Mouse (Mus musculus) left cerebral cortex, adult 11 months (tissue): ENCODE data around the gene Dusp14.

Experiments
- DNase-seq: peaks from one replicate; pipeline ENCODE4 v3.0.0; 2022; ENCODE audit warnings: low spot score

Gene Dusp14

DNA sequence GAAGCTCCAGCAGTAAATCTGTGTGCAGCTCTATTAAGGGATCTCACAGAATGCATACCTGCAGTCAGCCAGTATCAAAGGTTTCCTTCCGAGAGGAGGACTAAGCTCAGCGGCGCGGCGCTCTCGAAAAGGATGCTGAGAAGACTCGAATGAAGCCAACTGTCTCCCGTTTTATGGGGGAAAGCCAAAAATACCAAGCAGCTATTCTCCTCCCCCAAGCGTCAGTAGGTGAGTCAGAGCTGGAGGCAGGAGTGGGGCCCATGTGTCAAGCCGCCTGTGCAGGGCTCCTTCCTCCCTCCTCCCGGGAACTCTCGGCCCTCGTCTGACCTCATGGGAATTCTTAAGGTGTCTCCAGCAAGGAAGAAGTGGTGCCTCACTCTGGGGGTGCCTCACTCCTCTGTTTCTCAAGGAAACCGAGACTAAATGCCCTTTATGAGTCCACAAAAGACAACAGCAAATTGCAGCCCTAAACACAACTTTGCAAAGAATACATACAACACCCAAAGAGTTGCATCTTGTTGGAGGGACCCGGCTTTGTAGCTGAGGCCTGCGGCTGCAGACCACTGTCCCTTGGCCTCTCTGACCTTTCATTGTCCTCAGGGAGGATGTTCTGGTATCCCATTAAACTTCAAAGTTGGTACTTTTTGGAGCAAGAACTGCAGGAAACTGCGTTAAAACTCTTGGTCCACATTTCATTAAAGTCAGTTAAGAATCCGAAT lies 2.0 kb downstream of the Dusp14 start:
- peak; percentile 71 for DNase-seq

DNA sequence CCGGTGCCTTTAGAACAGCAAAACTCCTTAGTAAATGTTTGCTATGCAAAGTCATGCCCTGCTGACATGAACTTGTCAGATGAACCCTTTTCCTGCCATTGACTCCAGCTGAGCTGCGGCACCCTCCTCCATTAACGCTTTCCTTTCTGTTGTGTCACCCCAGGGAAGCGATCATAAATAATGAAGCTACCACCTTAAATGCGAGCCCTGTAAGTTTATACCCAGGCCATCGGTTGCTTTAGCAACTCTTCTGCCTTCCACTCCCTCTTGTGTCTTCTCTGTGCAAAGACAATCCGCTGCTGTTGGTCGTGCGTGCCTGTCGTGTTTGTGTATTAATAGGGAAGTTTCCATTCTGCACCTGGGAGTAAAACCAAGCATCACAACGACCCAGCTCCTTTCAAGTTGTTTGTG lies 3.0 kb downstream of the Dusp14 start:
- DNase-seq: no peak

DNA sequence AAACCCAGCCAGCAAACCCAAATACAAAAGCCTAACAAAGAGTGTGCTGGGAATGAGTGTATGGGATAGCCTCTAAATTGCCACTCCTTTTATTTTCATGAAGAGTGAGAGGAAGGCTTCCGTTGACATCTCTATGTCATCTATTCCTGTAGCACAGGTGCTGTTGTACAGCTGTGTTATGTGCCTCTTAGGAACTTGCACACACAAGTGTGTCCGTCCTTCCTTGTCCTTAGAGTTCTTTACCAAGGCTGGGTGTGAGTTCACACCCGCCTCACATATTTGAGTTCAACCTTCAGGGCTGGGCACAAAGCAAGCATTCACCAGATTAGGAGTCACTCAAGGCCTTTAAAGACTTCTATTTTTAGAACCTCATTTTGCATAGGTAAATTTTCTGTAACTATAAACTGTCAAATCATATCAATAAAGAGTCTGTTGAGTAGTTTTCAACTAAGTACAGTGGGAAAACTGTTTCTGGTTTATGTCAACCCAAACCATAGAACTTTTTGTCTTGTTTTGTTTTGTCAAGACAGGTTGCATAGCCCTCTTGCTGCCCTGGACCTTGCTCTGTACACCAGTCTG lies 5.3 kb downstream of the Dusp14 start:
- DNase-seq: no peak

DNA sequence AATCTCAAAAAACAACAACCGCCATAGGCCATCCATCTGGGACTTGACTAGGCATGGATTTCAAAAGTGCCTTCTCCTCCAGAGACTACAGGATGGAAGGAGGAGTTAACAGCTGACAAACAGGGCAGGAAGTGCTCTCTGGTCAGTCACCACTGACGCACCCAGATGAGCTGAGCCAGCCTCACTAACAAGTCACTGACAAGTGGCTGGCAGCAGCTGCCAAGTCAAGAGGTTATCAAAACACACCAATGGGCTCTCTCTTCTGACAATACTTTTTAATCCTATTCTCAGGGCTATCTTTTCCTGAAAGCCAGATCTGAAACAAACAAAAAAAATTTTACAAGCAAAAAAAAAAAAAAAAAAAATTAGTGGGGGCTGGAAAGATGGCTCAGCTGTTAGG lies 6.3 kb downstream of the Dusp14 start:
- no peak for DNase-seq

DNA sequence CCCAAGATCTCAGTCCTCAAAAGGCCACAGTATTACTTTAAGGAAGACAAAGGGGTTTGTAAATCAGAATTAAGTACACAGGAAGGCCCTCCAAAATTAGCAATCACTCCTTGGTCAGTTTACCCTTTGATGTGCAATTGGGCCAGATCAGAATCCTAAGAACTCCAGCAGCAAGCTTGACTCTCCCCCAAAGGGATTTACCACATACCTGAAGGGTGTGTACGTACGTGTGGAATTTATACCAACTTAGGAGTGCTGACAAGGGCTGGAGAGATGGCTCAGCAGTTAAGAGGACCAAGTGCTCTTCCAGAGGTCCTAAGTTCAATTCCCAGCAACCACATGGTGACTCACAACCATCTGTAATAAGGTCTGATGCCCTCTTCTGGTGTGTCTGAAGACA lies 7.2 kb downstream of the Dusp14 start:
- no peak for DNase-seq

DNA sequence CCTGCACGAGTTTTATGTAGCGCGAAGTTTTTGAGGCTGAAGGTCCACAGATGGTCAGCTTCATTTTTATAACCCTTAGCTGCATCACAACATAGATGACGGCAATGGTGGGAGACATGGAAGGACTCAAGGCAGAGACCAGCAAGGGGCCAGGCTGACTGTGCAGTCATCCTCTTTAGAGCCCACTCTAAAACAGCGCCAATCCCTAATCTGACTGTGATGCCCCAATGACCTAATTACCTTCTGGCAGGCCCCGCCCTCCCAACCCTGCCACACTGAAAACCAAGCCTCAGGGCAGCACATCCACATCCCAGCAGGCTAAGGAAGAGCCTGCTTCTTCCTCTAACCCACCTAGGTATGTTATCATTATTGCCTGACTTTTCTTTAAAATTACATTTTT lies 8.4 kb downstream of the Dusp14 start:
- DNase-seq: no peak

DNA sequence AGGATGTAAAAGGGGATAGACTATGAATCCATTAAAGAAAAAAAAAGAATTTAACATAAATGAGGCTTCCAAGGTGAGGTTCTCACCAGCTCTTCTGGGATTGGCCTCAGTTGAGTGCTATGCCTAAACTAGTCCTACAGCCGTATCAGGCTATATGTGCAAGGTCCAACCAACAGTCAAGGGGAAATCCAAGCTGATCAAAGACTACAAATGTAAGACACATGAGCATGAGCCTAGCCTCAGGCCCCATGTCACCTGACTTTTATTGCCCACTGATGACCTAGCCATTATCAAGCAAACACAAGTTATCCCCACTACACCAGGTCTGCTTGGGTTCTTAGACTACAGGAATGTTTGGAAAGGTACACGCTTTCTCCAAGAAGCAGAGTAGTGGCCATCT lies 9.3 kb downstream of the Dusp14 start:
- DNase-seq: no peak

DNA sequence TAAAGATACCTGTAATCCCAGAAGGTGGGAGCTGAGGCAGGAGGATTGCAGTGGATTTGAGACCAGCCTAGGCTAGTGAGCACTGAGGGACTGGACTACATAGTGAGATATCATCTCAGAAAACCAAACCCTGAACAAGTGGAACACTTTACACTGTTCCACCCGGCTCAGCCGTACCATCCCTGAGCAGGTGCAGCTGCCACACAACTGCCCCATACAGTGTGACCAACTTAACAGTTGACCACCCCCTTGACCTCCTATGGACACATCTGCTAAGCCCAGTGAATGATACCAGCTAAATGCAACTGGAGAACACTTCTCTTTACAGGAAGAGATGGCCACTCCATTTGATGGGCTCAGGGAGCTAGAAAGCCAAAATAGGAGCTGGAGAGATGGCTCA lies 11.6 kb downstream of the Dusp14 start:
- DNase-seq: no peak

DNA sequence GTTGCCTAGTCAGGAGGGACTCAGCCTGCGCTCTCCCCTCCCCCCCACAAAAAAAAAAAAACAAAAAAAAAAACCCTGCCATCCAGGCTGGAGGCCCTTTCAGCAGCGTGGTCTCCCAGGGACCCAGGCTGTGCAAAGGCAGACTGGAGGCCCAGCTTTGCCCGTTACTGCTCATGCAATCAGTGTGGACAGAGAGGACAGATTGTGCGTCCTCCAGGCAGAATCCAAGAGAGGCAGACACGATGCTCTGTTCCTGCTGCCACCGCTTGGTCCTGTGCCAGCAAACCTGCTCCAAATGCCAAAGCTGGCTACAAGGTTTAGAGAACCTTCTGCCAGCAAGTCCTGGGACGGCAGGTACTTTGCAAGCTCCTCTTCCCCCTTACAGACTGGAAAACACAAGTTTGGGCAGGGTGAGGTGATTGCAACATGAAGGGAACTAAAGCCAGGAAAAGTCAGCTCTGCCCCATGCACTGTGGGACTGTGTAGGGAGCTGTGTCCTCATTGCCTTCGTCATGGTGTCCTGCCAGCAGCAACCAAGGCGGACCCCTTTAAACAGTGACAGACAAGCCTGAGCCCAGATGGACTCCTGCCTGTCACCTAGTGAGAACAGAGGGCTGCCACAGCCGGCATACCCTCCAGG lies 15.4 kb downstream of the Dusp14 start:
- no peak for DNase-seq

DNA sequence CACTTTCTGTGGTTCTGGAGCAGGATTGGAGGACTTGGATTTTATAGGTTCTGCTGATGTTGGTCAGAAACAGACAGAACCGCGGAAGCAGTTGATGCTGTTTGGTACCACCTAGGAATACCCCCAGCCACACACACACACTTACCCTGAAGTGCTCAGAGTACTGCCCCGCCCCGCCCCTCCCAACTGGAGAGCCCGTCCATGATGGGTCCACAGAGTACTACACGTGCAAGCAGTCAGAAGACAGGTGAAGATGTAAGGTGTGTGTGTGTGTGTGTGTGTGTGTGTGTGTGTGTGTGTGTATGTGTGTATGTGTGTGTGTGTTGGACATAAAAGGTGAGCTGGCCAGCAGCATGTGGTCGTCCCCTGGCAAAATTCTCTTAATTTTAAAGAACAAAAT lies 16.0 kb downstream of the Dusp14 start:
- no peak for DNase-seq

DNA sequence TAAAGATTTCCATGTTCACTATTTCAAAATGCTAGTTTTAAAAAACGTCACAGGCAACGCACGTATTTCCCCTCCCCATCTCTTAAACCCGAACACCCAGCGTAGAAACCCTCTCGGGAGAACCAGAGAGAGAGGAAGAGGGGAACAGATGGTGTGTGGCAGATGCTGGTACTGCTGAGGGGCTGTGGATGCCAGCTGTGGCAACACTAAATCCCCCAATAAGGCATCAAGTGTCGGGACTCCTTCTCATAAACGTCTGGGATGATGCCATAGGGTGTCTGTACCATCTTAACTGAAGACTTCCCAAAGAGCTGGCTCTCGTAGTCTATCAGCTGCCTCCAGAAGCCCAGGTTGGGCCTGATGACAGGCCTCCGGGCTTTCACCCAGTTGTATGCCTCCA lies 20.6 kb downstream of the Dusp14 start:
- no peak for DNase-seq

DNA sequence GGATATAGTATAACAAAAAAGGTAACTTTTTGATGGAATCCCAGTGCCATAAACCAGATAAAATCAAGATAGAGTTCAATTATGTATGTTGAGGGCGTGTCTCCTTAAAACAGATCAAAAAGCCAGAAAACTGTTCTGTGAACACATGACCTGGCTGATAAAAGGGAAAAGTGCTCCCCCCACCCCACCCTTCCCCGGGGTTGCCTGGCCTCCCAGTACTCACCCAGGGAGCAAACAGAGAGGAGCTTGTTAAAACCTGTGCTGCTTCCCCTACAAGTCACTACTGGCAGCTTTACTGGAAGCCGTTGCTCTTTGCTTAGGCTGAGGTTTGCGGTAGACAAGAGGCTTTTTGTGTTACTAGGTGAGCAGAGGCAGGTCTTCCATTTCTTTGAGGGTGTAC lies 21.8 kb downstream of the Dusp14 start:
- DNase-seq: no peak

DNA sequence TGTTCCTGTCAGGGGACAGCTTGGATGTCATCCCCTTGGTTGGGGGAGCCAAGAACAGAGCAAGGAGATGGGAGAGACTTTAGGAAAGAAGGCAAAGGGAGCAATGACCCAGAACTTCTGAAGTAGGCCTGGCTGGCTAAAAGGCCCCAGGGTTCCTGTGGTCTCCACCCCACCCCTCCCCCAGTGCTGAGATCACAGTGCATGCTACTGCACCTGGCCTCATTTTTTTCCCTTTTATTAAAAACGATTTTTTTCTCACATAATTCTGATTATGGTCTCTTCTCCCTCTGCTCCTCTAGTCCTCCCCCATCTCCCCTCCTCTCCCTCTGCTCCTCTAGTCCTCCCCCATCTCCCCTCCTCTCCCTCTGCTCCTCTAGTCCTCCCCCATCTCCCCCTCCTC lies 24.1 kb downstream of the Dusp14 start:
- DNase-seq: no peak

DNA sequence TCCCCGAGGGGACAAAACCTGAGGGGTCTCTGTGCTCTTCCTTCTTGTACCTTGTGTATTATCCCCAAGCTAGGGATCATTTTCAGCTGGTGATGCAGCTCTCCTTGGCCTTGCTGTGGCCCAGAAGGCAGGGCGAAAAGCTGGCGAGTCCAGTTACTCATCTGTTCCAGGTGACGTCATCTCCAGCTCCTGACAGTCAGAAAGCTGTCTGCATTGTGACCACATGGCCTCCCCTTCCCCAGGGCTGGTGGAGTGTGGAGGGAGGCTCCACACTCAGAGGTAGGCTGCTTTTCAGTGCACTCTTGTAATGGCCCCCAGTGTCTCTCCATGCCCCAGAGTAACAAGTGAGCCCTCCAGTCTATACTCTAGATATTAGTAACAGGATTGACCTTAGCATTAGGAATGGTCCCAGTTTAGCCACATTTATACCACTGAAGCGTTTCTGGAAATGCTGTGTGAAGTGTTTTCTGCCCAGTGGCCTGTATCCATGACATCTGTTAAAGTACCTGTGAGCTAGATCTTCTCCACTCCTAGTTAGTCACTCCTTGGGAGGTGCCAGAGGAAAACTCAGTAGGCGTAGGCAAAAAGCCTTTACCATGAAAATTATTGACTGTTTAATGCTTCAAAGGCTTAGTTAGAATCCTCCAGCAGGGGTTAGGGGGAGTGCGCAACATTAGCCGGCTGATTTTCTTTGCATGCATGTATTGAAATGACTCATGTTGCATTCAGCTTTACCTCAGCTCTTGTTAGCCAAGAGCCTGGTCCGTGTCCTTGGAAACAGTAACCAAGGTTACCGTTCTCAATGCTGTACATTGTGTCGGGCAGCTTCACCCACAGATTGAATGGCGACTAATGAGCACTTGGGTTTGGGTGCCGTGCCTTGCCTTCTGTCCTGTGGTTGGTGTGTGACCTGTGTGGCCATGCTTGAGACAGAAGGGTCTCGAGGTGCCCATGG lies 26.0 kb downstream of the Dusp14 start:
- DNase-seq: peak; percentile 78

DNA sequence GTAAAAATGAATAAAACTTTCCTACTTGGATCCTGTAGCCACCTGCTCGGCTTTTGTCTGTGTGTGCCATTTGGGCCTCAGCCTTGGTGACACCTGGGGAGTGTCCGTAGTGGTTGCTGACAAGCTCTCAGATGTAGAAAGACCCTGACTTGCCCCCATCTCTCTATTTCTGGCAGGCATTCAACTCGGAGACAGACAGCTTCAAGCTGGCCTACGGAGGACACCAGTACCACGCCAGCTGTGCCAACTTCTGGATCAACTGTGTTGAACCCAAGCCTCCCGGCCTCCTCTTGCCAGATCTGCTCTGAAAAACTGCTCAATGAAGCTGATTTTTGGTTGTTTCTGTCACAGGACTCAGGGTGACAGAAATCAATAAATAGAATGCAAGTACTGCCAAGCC lies 28.4 kb downstream of the Dusp14 start:
- DNase-seq: no peak

DNA sequence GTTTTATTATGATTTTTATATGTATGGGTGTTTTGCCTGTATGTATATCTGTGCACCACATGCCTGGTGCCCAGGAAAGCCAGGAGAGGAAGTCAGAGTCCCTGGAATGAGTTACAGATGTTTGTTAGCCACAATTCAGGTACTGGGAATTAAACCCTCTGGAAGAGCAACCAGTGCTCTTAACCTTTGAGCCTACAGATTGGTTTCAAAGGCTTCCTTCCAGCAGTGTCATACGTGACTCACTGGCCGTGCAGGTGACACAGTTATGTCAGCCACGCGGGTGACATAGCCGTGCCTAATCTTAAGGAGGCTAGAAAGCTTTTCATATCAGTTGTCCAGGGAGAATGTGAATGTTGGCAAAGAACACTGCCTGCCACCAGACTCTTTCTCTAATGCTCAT lies 35.4 kb downstream of the Dusp14 start:
- no peak for DNase-seq

DNA sequence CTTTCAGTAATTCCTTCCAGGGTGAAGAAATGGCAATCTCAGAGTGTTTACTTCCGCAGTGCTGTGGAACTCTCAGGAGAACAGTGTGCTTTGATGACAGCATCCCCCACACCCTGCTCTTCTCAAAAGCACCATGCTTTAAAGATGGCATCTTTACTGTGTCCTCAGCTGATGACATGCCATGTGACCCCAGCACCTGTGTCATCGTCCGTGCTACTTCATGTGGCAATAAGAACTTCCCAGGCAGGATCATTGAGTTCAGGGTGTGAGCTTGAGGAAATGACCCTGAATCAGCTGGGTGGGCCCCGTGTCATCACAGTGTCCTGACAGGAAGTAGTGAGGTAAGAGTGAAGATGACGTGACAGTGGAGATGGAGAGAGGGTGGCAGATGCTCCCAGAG lies 36.5 kb downstream of the Dusp14 start:
- DNase-seq: no peak

DNA sequence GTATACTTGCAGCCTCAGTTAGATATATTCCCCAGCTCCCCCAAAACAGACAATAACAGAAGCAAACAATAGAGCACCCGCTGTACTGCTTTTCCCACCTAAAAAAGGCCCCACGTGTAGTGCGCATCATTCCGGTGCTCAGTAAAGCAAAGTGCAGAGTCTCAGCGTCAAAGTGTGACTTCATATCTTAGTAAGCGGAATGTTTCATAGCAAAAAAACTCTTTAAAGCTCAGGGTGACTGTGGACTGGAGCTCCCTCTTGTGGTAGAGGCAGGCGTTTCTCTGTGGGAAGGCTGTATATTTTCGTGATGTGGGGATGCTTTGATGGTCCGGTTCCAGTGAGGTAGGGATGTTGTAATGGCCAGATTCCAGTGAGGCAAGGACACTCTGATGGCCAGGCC lies 37.1 kb downstream of the Dusp14 start:
- DNase-seq: no peak

DNA sequence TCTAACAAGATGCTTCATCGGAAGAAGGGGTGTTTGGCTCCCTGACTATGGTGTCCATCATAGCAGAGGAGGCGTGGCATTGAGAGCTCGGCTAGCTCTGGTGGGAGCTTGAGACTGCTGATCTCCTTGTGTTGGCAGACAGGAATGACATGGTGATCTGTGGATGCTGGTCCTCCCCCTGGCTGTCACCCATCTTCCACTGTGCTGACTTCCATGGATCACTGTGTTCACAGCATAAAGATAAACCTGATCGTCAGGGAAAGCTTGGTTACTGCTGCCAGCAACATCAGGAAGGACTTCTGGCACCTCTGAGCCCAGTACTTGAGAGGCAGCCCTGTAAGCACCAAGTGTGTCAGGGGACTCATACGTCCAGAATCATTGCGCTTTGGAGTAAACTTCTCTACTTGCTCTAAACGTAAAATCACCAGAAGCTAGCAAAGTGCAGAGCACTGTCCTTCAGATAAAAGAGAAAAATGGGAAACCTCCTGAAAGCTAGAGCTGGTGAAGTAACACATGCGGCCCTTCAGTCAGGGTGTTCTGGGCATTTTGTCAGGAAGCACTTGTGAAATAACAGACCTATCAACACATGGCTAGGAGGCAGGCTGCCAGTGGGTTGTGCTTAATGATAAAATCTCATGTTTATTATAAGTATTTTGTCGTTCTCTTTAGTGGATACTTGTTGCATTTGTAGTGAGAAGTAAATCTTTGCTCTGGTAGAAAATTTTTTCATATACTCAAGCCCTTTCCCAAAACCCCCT lies 40.6 kb downstream of the Dusp14 start:
- DNase-seq: no peak

DNA sequence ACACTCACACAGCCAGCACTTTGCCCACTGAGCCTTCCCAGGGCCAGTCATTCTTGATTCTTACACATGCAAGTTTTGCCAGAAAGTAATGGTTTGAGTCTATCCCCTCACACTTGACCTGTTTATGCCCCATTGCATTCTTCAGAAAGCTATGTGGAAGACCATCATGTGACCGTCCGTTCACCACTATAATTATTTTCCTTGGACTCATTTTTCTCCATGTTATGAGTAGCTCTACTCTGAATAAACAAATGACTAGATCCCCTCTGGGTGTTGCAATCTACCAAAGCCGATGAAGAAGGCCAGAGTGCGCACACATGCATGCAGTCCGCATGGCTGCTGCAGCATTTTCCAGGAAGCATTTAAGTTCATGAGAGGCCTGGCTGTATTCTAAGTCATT lies 41.8 kb downstream of the Dusp14 start:
- no peak for DNase-seq

DNA sequence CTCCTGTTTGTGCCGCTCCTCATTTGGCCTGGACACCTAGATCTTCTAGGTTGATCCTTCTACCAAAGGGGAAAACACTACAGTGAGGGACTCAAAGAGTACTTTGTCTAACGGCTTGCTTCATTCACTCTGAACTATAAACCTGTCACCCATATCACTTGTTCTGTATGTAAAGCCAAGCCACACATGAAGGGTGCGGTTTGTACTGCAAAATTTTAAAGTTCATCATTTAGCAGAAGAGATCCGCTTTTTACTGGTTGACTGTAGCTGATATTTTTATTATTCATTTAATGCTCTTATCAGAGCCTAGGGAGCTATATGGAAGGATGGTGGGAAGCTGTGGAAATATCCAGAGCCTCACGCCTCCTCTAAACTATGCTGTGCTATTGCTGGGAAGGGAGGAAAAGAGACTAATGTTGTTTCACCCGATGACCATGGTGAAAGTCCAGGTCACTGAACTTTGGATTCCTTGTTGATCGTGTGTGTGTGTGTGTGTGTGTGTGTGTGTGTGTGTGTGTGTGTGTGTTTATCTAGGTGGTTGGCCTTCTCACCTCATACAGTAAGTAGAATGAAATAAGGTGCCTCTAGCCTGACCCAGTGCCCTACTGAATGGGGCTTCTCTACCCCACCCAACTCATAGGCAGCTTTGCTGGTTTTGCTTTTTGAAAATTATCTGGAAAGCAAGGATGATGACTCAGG lies 52.1 kb downstream of the Dusp14 start:
- DNase-seq: no peak
